Mouse (Mus musculus) heart, adult 18-20 months (tissue): ENCODE data around the gene Runx3. TPM values are rescaled to one million over a fixed set of nuclear protein-coding genes. Genes with fewer than 3 reads are reported as not detected.

ENCODE experiments used
- DNase-seq, 2 experiments: peaks; one replicate each; pipeline ENCODE4 v3.0.0; 2021 to 2022; ENCODE audit warnings: mixed read lengths in 1 of 2
- total RNA-seq, 2 experiments: library from RNA; stranded (reverse); gene quantifications; 2 replicates each; pipeline ENCODE4 v1.2.3; 2021

Gene Runx3
- total RNA-seq, 2 experiments from 2014 or later, result 1.8 to 1.9 TPM

- peak in 1 of 2 experiments; percentile 59 for DNase-seq
Measured at GRCm38 (mm10) chr4:135151111-135151987, 30.9 kb downstream of the Runx3 start.

DNA sequence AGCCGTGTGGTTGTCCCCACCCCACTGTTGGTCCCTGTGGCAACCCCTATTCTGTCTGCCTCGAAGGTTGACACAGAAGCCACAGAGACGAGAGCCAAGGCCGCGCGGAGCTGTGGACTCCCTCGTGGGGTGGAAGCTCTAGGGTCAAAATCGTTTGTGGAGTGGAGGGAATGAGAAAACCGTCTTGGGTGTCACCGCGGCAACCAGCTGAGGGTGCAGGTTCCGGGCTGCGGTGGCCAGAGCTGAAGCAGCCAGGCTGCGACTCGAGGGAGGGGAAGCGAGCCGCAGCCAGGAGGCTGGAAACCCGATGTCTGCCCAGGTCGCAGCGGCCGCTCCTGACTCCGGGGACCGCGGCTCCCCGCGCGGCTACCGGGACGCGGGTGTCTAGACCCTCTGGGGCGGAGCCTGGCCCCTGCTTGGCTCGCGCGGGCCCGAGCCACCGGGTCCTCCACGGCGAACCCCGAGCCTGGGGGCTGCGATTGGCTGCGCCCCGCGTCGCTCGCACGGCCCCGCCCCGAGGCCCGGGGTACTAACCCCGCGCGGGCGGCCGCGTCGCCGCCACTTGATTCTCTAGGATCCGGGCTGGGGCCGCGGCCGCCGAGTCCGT is 31.6 kb downstream of the Runx3 start:
- DNase-seq, result peak; percentile 37 to 49

GRCm38 (mm10) chr4:135152834-135153259 is 32.4 kb downstream of the Runx3 start:
- peak; percentile 44 to 45 for DNase-seq

GRCm38 (mm10) chr4:135153260-135154088 is 33.0 kb downstream of the Runx3 start:
- DNase-seq, result peak; percentile 32 to 50

GRCm38 (mm10) chr4:135154089-135154949 is 33.9 kb downstream of the Runx3 start:
- peak in 1 of 2 experiments; percentile 25 for DNase-seq

- no peak for DNase-seq
Measured at GRCm38 (mm10) chr4:135155106-135155800, 34.8 kb downstream of the Runx3 start.

GRCm38 (mm10) chr4:135155805-135156469 is 35.5 kb downstream of the Runx3 start:
- no peak for DNase-seq

DNA sequence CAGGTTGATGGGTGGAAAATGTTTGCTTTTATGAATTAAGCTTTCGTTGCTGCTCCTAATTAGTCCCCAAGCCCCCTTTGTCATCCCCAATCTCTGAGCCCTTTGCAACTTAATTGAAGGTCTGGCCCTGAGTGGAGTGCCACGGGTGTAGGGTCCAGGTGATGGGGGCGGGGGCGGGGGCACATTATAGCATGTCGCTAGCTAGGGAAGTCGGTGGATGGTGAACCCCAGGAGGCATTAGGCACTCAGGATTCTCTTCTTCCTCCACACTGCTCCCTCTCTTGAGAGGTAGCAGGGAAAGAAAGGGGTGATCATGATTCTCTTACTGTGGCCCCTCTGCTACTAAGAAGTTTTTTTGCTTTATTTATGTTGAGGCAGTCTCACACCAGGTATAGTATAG is 36.1 kb downstream of the Runx3 start:
- no peak for DNase-seq

DNA sequence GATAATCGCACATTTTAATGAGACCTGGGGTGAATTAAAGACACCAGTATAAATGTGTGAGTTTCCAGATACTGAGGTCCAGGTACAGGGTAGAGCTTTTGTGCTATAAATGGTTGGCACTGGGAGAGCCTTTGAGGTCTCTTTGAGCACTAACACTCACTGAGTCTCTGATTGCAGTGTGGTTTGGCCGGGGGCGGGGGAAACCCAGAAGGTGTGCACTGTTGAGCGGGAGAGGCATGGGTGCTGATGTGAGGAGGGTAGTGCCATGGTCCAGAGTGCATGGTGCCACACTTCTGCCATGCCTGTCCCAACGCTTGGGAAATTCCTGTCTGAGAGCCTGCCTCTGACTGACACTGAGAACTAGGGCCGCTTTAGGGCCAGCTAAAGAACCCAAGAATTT is 36.9 kb downstream of the Runx3 start:
- no peak for DNase-seq

DNA sequence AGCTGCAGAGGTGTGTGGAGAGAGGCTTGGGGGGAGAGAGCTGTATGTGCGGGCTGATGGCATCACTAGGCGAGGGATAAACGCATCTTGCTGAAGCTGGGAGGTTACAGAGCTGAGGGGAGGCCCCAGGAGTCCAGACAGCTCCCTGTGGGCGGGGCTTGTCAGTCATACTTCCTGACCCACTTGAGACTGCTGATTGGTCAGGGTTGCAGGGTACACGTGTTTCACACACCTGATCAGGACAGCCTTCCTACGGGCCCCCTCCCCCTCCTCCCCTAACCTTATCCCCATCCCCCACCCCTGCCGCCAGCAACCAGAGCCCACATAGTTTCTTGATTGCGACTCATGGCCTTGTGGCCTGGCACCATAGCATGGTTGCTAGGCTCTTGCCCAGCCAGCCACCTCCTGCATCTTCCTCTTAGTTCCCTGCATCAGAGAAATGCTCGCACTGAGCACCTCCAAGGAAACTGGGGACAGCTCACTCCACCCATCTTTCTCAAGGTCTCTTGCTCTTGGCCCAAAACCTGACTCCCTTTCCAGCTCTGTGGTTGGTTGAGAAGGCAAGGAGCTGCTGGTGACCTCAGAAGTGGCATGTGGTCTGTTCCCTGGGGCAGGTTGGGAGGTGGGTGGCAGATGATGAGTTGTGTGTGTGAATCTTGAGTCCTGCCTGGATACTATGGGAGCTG is 38.4 kb downstream of the Runx3 start:
- DNase-seq, result no peak

- no peak for DNase-seq
Measured at GRCm38 (mm10) chr4:135159663-135160062, 39.2 kb downstream of the Runx3 start.

DNA sequence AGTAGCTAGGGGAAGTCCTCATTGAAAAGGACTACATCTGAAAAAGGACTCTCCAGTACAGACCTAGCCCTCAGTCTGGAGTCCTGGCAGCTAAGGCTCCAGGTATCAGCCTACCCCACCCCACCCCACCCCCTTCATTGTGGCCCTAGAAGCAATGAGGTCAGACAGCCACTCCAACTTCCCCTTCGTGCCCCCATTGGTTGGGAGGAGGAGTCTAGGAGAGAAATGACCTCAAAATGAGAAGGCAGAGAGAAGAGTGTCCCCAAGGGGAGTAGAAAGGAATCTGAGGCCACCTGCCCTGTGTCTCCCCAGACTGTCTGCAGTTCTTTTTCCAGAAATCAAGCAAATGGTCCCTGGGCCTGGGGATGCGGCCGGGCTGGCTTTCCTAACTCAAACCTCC is 39.7 kb downstream of the Runx3 start:
- DNase-seq, result no peak

GRCm38 (mm10) chr4:135161441-135161840 is 41.0 kb downstream of the Runx3 start:
- no peak for DNase-seq

DNA sequence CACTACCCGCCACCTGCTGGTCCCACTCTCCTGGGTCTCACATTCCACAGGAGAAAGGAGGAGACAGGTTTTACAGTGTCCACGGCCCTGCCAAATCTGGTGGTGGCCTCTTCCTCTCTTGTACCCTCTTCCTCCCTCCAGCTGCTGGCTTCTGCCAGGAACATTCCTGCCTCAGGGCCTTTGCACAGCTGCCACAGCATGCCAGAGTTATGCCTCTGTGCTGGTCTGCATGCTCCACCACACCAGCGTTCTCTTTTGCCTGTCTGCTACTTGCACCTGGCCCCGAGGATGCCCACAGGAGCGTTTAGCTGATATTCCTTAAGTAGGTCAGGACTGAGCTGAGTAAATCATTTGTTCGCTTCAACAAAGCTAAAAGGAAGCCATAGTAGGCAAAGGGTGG is 45.3 kb downstream of the Runx3 start:
- DNase-seq, result no peak

- no peak for DNase-seq
Measured at GRCm38 (mm10) chr4:135166413-135167225, 46.2 kb downstream of the Runx3 start.

GRCm38 (mm10) chr4:135167816-135168527 is 47.5 kb downstream of the Runx3 start:
- DNase-seq, result no peak

DNA sequence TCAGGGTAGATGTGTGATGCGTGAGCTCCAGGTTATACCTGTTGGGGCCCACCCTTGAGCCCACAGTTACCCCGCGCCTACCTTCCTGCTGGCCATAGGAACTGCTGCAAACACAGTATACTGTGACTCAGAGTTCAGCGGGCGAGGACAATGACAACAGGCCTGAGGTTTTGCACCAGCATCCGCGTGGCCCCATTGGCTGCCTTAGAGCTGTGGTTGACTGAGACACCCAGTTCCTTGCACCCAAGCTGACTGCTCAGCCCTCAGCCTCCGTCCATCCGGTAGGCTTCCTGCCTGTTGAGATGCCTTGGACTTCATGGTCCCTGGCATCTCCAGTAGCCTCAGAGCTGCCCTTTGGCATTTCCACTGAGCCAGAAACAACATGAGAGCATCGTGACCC is 48.6 kb downstream of the Runx3 start:
- DNase-seq, result no peak

DNA sequence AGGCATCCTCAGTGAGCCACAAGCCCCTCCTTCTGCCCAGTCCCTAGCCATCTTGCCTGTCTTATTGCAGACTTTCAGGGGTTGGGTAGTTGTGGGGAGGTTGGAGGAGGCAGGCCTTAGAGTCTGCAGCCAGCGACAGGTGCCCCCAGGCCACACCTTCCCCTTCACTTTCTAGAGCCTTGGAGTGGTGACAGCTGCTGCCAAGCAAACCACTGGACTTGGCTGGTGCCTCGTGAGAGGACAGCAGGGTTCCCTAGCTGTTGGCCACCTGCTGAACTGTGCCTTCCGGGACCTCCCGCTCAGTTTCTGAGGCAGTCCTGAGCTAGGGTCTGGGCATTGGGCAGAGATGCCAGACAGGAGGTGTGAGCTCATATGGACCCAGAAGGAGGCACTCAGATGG is 49.0 kb downstream of the Runx3 start:
- no peak for DNase-seq
